Mouse (Mus musculus) myocyte (in vitro differentiated cells): Measurements from ENCODE around the gene Mrc2. TPM values are rescaled to one million over a fixed set of nuclear protein-coding genes. Genes with fewer than 3 reads are reported as not detected.

ENCODE experiments used
- H3K27me3 ChIP-seq: one replicate; pipeline ENCODE4 v1.6.1; 2011; ENCODE audit not compliant: control insufficient read depth, insufficient read depth, insufficient read length
- H3K36me3 ChIP-seq: one replicate; pipeline ENCODE4 v1.6.1; 2011; ENCODE audit not compliant: control insufficient read depth, insufficient read depth
- H3K4me2 ChIP-seq: one replicate; pipeline ENCODE4 v1.6.1; 2011; ENCODE audit warnings: low read depth, control low read depth
- H3K4me3 ChIP-seq: one replicate; pipeline ENCODE4 v1.5.1; 2011; ENCODE audit warnings: mild to moderate bottlenecking, control low read depth, moderate library complexity
- H3K79me2 ChIP-seq: one replicate; pipeline ENCODE4 v1.6.1; 2011; ENCODE audit not compliant: control insufficient read depth, insufficient read depth
- H3ac ChIP-seq: one replicate; pipeline ENCODE4 v1.6.1; 2011; ENCODE audit not compliant: control insufficient read depth, insufficient read length
- CEBPB ChIP-seq: IDR thresholded peaks from 2 replicates; pipeline ENCODE4 v1.6.1; 2011; ENCODE audit warnings: mild to moderate bottlenecking, moderate library complexity; ENCODE audit not compliant: poor library complexity, insufficient read depth, severe bottlenecking
- E2F4 ChIP-seq: IDR thresholded peaks from one replicate; pipeline ENCODE4 v1.6.1; 2011; ENCODE audit warnings: mild to moderate bottlenecking, control low read depth, moderate library complexity; ENCODE audit not compliant: insufficient read depth
- MAX ChIP-seq: IDR thresholded peaks from one replicate; pipeline ENCODE4 v1.6.1; 2011; ENCODE audit warnings: low read depth, mild to moderate bottlenecking, control low read depth
- MYOD1 ChIP-seq, 3 experiments: IDR thresholded peaks; one replicate each; pipeline ENCODE4 v1.6.1; 2011; ENCODE audit warnings: control low read depth in 2 of 3, low read depth in 2 of 3, mild to moderate bottlenecking in 2 of 3, moderate library complexity in 1 of 3; ENCODE audit not compliant: insufficient read length in 2 of 3, control insufficient read depth in 1 of 3
- MYOG ChIP-seq, 3 experiments: IDR thresholded peaks; one replicate each; pipeline ENCODE4 v1.6.1; 2011; ENCODE audit warnings: control low read depth in 2 of 3, low read depth in 2 of 3, mild to moderate bottlenecking in 2 of 3; ENCODE audit not compliant: insufficient read length in 2 of 3, control insufficient read depth in 1 of 3, insufficient read depth in 1 of 3
- POLR2A ChIP-seq: IDR thresholded peaks from one replicate; pipeline ENCODE4 v1.6.1; 2011; ENCODE audit warnings: low read depth, mild to moderate bottlenecking, control low read depth, moderate library complexity; ENCODE audit not compliant: insufficient read length
- POLR2AphosphoS2 ChIP-seq: IDR thresholded peaks from one replicate; pipeline ENCODE4 v1.6.1; 2011; ENCODE audit warnings: low read depth, control low read depth; ENCODE audit not compliant: insufficient read length
- REST ChIP-seq: IDR thresholded peaks from one replicate; pipeline ENCODE4 v1.6.1; 2011; ENCODE audit warnings: mild to moderate bottlenecking, control low read depth, moderate library complexity; ENCODE audit not compliant: insufficient read depth, insufficient read length
- SRF ChIP-seq: IDR thresholded peaks from one replicate; pipeline ENCODE4 v1.6.1; 2011; ENCODE audit warnings: low read depth; ENCODE audit not compliant: control insufficient read depth, insufficient read length
- TCF12 ChIP-seq: IDR thresholded peaks from one replicate; pipeline ENCODE4 v1.6.1; 2011; ENCODE audit warnings: mild to moderate bottlenecking, control low read depth; ENCODE audit not compliant: poor library complexity, insufficient read depth, severe bottlenecking
- TCF3 ChIP-seq: IDR thresholded peaks from one replicate; pipeline ENCODE4 v1.6.1; 2011; ENCODE audit warnings: low read depth, control low read depth; ENCODE audit not compliant: insufficient read length
- USF1 ChIP-seq: IDR thresholded peaks from one replicate; pipeline ENCODE4 v1.6.1; 2011; ENCODE audit warnings: low read depth, mild to moderate bottlenecking, control low read depth, moderate library complexity
- polyA plus RNA-seq: library from polyadenylated mRNA; unstranded; fragments of >200 nt; fragmentation: generic; extraction: Trizol; gene quantifications from one replicate; pipeline ENCODE4 v1.2.1, GENCODE M21; 2012; ENCODE audit warnings: missing spikeins

Mrc2 gene
- polyA plus RNA-seq, 1 experiment = 47.7 TPM

DNA sequence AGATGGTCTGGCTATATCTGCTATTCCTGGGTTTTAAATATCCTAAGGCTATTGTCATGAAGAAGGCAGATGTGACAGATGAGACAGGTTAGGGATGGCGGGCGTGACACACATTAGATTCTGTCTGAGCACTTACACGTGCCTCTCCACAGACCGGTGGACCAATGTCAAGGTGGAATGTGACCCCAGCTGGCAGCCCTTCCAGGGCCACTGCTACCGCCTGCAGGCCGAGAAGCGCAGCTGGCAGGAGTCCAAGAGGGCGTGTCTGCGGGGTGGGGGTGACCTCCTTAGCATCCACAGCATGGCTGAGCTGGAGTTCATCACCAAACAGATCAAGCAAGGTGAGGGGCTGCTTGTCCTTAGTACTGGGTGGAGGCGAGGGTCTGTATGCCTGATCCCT, 39.3 kb downstream of the Mrc2 start:
- TF ChIP-seq TCF3 (no peak), POLR2AphosphoS2 (no peak), MYOG (IDR thresholded peaks at IDR 0.05; ENCODE audit: control insufficient read depth in 1 of 3, insufficient read depth in 1 of 3, insufficient read length in 2 of 3, low read depth in 2 of 3) (no peak), MAX (no peak), TCF12 (no peak), MYOD1 (IDR thresholded peaks at IDR 0.05; ENCODE audit: control insufficient read depth in 1 of 3, insufficient read length in 2 of 3, low read depth in 2 of 3) (no peak)
- Histone ChIP-seq H3K4me2 (no peak overlapping the region), H3ac (no peak overlapping the region), H3K79me2 (no peaks in the 10 kb centered on the region), H3K27me3 (no peaks in the 10 kb centered on the region), H3K4me3 (no peak overlapping the region), H3K36me3 (no peaks in the 10 kb centered on the region)

DNA sequence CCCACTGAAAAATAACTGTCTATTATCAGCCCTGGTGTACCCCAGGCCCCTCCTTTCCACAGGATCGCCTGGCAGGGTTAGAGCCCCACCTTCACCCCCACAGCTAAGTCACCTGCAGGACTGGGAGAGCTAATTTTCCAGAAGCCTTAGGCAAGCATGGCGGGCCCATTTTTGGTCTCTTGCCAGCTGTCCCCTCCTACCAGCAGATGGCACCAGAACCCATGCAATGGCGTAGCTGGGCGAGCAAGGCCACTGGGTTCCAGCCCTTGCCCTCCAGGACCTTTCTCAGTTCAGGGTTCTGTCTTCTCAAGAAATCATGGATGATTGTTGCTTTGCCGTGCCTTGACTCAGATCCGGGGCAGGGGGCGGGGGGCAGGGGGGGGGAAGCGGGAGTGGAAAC, 40.0 kb downstream of the Mrc2 start:
- Histone ChIP-seq H3K36me3 (peaks cover 6% of the 10 kb centered on the region), H3K4me3 (no peak overlapping the region), H3K79me2 (no peaks in the 10 kb centered on the region), H3K4me2 (no peak overlapping the region), H3ac (no peak overlapping the region), H3K27me3 (no peaks in the 10 kb centered on the region)
- TF ChIP-seq MYOG (IDR thresholded peaks at IDR 0.05; ENCODE audit: control insufficient read depth in 1 of 3, insufficient read depth in 1 of 3, insufficient read length in 2 of 3, low read depth in 2 of 3) = no peak
- no peak for TF ChIP-seq TCF12

DNA sequence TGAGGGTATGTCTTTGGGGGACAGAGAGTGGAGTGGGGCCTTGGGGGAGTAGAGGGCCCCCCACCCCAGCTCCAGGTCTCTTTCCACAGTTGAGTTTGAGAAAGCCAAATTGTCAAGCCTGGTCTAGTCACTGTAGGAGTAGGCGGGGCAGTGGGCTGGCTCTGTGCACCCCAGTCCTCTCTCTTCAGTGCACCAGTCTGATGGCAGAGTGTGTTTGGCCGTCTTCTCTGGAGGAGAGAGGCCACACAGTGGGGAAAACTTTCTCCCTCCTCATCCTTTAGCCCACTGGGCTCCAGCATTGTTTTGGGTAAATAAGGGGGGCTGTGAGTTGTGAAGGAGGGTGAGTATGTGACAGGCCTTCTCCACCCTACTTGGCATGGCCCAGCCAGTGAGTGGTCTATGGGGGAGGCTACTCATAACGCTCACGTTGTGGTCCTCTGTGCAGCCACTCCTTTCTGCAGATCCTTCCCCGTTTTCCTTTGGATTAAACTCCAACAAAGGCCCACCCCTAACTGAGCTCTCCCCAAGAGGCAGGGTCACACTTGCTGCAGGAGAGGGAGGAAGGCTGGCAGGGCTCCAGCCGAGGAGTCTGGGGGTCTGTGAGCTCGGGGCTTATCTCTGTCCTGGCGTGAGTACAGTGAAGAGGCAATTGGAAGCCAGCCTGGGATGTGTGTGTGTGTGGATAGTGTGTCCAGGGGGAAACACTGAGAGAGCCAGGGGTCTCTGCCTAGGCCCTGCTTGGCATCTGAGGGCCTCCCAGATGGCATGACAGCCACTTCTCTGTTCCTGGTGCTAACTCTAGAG, 41.6 kb downstream of the Mrc2 start:
- Histone ChIP-seq H3K4me2 (no peak overlapping the region), H3K36me3 (peaks cover 6% of the 10 kb centered on the region)

DNA sequence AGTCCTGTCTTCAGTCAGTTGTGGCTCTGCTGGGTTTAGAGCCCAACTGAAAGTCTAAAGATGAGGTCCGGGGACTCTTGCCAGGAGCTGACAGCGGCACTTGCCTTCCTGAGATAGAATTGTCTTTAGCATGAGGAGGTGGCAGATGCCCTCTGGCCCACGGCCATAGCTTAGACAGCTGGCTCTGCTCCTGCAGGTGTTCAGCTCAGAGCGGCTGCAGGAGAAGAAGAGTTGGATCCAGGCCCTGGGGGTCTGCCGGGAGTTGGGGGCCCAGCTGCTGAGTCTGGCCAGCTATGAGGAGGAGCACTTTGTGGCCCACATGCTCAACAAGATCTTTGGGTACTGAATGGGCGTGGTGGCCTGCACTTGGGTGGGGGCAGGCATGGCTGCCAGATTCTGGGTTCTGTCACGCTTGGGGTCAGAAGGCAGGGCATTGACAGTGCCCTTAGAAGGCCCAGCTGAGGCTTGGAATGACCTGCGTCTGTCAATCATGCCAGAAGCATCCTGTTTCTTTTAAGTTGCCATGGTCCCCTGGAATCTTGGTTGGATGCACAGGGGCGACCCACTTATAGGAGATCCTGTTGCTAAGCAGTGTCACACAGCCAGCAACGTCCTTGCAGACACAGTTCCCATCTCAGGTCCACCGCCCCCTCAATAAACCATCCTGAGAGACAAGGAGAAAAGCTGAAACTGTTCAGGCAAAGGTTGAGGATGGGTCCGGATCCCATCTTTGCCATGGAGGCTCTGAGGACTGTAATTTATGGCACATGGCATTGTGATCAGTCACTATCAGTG, 46.4 kb downstream of the Mrc2 start:
- H3K79me2 ChIP-seq = no peaks in the 10 kb centered on the region
- H3ac ChIP-seq = no peak overlapping the region
- H3K4me2 ChIP-seq = no peak overlapping the region
- peaks cover 6% of the 10 kb centered on the region for H3K36me3 ChIP-seq
- no peak overlapping the region for H3K4me3 ChIP-seq
- TF ChIP-seq MYOG (IDR thresholded peaks at IDR 0.05; ENCODE audit: control insufficient read depth in 1 of 3, insufficient read depth in 1 of 3, insufficient read length in 2 of 3, low read depth in 2 of 3) (peak in 1 of 3 experiments; percentile 45), MYOD1 (IDR thresholded peaks at IDR 0.05; ENCODE audit: control insufficient read depth in 1 of 3, insufficient read length in 2 of 3, low read depth in 2 of 3) (peak in 2 of 3 experiments; percentile 31 to 41), TCF12 (no peak), POLR2A (no peak)
- no peaks in the 10 kb centered on the region for H3K27me3 ChIP-seq

More for the DNA sequence above, 41.6 kb downstream of the Mrc2 start:
- H3ac ChIP-seq = no peak overlapping the region
- no peaks in the 10 kb centered on the region for H3K27me3 ChIP-seq
- no peak overlapping the region for H3K4me3 ChIP-seq
- no peaks in the 10 kb centered on the region for H3K79me2 ChIP-seq
- TF ChIP-seq SRF = no peak

DNA sequence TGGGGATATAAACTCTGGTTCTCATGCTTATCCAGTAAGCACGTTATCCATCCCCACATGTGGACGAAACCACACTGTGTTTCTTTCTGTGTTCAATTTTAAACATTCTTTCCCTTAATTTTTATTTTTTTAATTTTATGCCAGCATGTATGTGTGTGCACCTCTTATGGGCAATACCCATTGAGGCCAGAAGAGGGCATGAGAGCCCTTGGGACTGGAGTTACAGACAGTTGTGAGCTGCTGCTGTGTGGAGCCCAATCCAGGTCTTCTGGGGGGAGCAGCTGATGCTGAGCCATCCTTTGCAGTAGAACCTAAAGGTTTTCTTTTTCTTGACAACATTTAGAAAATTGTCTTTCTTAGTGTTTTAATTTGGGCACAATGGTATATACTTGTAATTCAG, 52.8 kb downstream of the Mrc2 start:
- TF ChIP-seq SRF (no peak), MYOD1 (IDR thresholded peaks at IDR 0.05; ENCODE audit: control insufficient read depth in 1 of 3, insufficient read length in 2 of 3, low read depth in 2 of 3) (no peak), CEBPB (no peak), USF1 (no peak), REST (no peak), TCF3 (no peak), E2F4 (no peak), POLR2AphosphoS2 (no peak), POLR2A (no peak), TCF12 (no peak), MAX (no peak), MYOG (IDR thresholded peaks at IDR 0.05; ENCODE audit: control insufficient read depth in 1 of 3, insufficient read depth in 1 of 3, insufficient read length in 2 of 3, low read depth in 2 of 3) (no peak)
- no peak overlapping the region for H3K4me2 ChIP-seq
- H3K36me3 ChIP-seq = peaks cover 4% of the 10 kb centered on the region
- H3ac ChIP-seq = no peak overlapping the region
- H3K79me2 ChIP-seq = no peaks in the 10 kb centered on the region
- no peaks in the 10 kb centered on the region for H3K27me3 ChIP-seq
- H3K4me3 ChIP-seq = no peak overlapping the region
